Mouse (Mus musculus): ENCODE measurements around the gene Smco4.

DNA sequence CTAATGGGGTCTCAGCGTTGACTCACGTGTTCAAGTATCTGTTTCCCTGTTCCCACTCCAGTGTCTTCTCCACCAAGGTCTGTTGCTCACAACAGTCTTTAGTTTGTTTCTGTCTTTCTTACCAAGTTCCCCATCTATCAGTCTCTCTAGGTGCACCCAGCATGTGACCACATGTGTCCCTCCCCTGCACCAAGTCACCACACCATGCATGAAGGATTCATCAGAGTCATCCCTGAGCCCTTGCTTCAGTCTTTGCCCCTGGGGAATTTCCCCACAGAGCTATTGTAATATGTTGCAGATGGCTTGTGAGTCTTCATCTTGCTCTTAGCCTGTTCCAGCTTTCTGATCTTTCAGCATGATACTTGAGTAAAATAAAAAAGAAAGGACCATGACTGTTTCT, 40.9 kb downstream of the Smco4 start:
- TF ChIP-seq POLR2A (IDR thresholded peaks at IDR 0.05; ENCODE audit: control insufficient read depth in 1 of 2, insufficient read depth in 1 of 2, low read depth in 1 of 2, low read length in 2 of 2, poor library complexity in 1 of 2), result no peak
- no peak for TF ChIP-seq USF1 (IDR thresholded peaks at IDR 0.05; ENCODE audit: low read depth, low read length)

Data from MEL (cell line).